Mouse (Mus musculus): ENCODE measurements at regions not wholly inside any gene's neighbourhood (a gene's known extent, or its start where the extent isn't known, plus 50 kb on each side); places are given as distances from the start of the nearest gene placed in this dataset.
"Not testable (repeated sequence)": the region's sequence is repeated elsewhere in the genome, so short reads cannot be mapped to it uniquely, and the experiment has no call there.

GRCm38 (mm10) chr1:161728546-161729206 is 59.6 kb downstream of the Fasl start:
- TF ChIP-seq ZC3H11A (IDR thresholded peaks at IDR 0.05; ENCODE audit: borderline replicate concordance, low read depth, low read length) (no peak), CHD2 (IDR thresholded peaks at IDR 0.05; ENCODE audit: low read depth, low read length) (no peak), MAFK (IDR thresholded peaks at IDR 0.05; ENCODE audit: insufficient read depth, low read depth, low read length) (0 out of 2 replicates have a peak, but pooled peaks have one; percentile 28), ZNF384 (IDR thresholded peaks at IDR 0.05; ENCODE audit: low read depth, low read length) (no peak), HCFC1 (IDR thresholded peaks at IDR 0.05; ENCODE audit: borderline replicate concordance, insufficient read depth, low read length) (no peak)
- H3K4me3 ChIP-seq (ENCODE audit: insufficient read depth in 1 of 2, low read depth in 1 of 2, low read length in 2 of 2, poor library complexity in 1 of 2, severe bottlenecking in 1 of 2) = no peak overlapping the region
- no peaks in the 10 kb centered on the region for H3K9me3 ChIP-seq (ENCODE audit: control insufficient read depth, insufficient read depth, low read depth, low read length)
- DNase-seq (ENCODE audit: low read depth, low spot score) = no peak
- H3K27ac ChIP-seq (ENCODE audit: insufficient read depth, low read depth, low read length, poor library complexity, severe bottlenecking) = no peak overlapping the region
- in situ Hi-C loops (cut with MboI; ENCODE audit: low sequenced_read_pairs in 2 of 2, unreplicated experiment in 2 of 2) = no loop called here
- no peaks in the 10 kb centered on the region for H3K36me3 ChIP-seq (ENCODE audit: control insufficient read depth, insufficient read depth, low read length, poor library complexity, severe bottlenecking)
- H3K4me1 ChIP-seq (ENCODE audit: control insufficient read depth in 2 of 2, insufficient read depth in 2 of 2, low read length in 2 of 2, poor library complexity in 1 of 2) = no peaks in the 10 kb centered on the region; a peak in 1 of 4 replicates
- no peak overlapping the region for H3K9ac ChIP-seq (ENCODE audit: insufficient read depth, low read depth, low read length, poor library complexity, severe bottlenecking)

- H3K9me3 ChIP-seq (ENCODE audit: control insufficient read depth, insufficient read depth, low read depth, low read length) = not testable (repeated sequence)
These were observed 60.9 kb downstream of the Fasl start for GRCm38 (mm10) chr1:161727357-161727756.

GRCm38 (mm10) chr1:161726098-161726497 is 62.2 kb downstream of the Fasl start:
- in situ Hi-C loops (cut with MboI; ENCODE audit: low sequenced_read_pairs in 2 of 2, unreplicated experiment in 2 of 2); H3K4me1 ChIP-seq (ENCODE audit: control insufficient read depth in 2 of 2, insufficient read depth in 2 of 2, low read length in 2 of 2, poor library complexity in 1 of 2); H3K36me3 ChIP-seq (ENCODE audit: control insufficient read depth, insufficient read depth, low read length, poor library complexity, severe bottlenecking): not testable (repeated sequence)

More at GRCm38 (mm10) chr1:161727357-161727756, 60.9 kb downstream of the Fasl start:
- in situ Hi-C loops (cut with MboI; ENCODE audit: low sequenced_read_pairs in 2 of 2, unreplicated experiment in 2 of 2); H3K9ac ChIP-seq (ENCODE audit: insufficient read depth, low read depth, low read length, poor library complexity, severe bottlenecking); H3K27ac ChIP-seq (ENCODE audit: insufficient read depth, low read depth, low read length, poor library complexity, severe bottlenecking); H3K4me1 ChIP-seq (ENCODE audit: control insufficient read depth in 2 of 2, insufficient read depth in 2 of 2, low read length in 2 of 2, poor library complexity in 1 of 2); DNase-seq (ENCODE audit: low read depth, low spot score); H3K4me3 ChIP-seq (ENCODE audit: insufficient read depth in 1 of 2, low read depth in 1 of 2, low read length in 2 of 2, poor library complexity in 1 of 2, severe bottlenecking in 1 of 2); H3K36me3 ChIP-seq (ENCODE audit: control insufficient read depth, insufficient read depth, low read length, poor library complexity, severe bottlenecking): not testable (repeated sequence)

GRCm38 (mm10) chr1:161719876-161720275 is 68.4 kb downstream of the Fasl start:
- TF ChIP-seq MAFK (IDR thresholded peaks at IDR 0.05; ENCODE audit: insufficient read depth, low read depth, low read length) (no peak), ZNF384 (IDR thresholded peaks at IDR 0.05; ENCODE audit: low read depth, low read length) (no peak), ZC3H11A (IDR thresholded peaks at IDR 0.05; ENCODE audit: borderline replicate concordance, low read depth, low read length) (no peak), CHD2 (IDR thresholded peaks at IDR 0.05; ENCODE audit: low read depth, low read length) (no peak), HCFC1 (IDR thresholded peaks at IDR 0.05; ENCODE audit: borderline replicate concordance, insufficient read depth, low read length) (no peak)
- DNase-seq (ENCODE audit: low read depth, low spot score) = no peak
- H3K4me3 ChIP-seq (ENCODE audit: insufficient read depth in 1 of 2, low read depth in 1 of 2, low read length in 2 of 2, poor library complexity in 1 of 2, severe bottlenecking in 1 of 2) = no peak overlapping the region
- H3K4me1 ChIP-seq (ENCODE audit: control insufficient read depth in 2 of 2, insufficient read depth in 2 of 2, low read length in 2 of 2, poor library complexity in 1 of 2) = no peaks in the 10 kb centered on the region
- no peak overlapping the region for H3K9ac ChIP-seq (ENCODE audit: insufficient read depth, low read depth, low read length, poor library complexity, severe bottlenecking)
- H3K27ac ChIP-seq (ENCODE audit: insufficient read depth, low read depth, low read length, poor library complexity, severe bottlenecking) = no peak overlapping the region
- no peaks in the 10 kb centered on the region for H3K36me3 ChIP-seq (ENCODE audit: control insufficient read depth, insufficient read depth, low read length, poor library complexity, severe bottlenecking)
- in situ Hi-C loops (cut with MboI; ENCODE audit: low sequenced_read_pairs in 2 of 2, unreplicated experiment in 2 of 2) = no loop called here
- H3K9me3 ChIP-seq (ENCODE audit: control insufficient read depth, insufficient read depth, low read depth, low read length) = no peaks in the 10 kb centered on the region

More at GRCm38 (mm10) chr1:161726098-161726497, 62.2 kb downstream of the Fasl start:
- H3K9me3 ChIP-seq (ENCODE audit: control insufficient read depth, insufficient read depth, low read depth, low read length); H3K9ac ChIP-seq (ENCODE audit: insufficient read depth, low read depth, low read length, poor library complexity, severe bottlenecking); H3K27ac ChIP-seq (ENCODE audit: insufficient read depth, low read depth, low read length, poor library complexity, severe bottlenecking); DNase-seq (ENCODE audit: low read depth, low spot score); H3K4me3 ChIP-seq (ENCODE audit: insufficient read depth in 1 of 2, low read depth in 1 of 2, low read length in 2 of 2, poor library complexity in 1 of 2, severe bottlenecking in 1 of 2): not testable (repeated sequence)

DNA sequence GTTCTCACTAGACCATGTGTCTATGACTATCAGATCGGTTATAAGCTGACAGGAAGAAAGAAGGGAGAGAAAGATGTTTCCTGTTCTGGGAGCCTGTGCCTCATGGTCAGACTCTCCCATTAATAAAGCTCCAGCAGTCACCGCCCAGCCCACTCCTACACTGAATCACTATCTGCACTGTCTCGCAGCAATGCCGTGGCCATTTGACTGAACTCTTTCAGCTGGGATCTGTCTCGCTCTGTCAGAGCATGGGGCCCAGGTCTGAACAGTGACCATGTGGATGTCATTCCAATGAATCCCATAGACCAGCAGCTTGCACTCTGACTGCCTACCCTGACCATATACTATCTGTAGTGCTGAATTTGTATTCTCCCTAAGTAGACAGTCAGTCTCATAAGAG is 70.0 kb downstream of the Fasl start:
- DNase-seq (ENCODE audit: low read depth, low spot score) = no peak

More for the DNA sequence above, 70.0 kb downstream of the Fasl start:
- H3K4me3 ChIP-seq (ENCODE audit: insufficient read depth in 1 of 2, low read depth in 1 of 2, low read length in 2 of 2, poor library complexity in 1 of 2, severe bottlenecking in 1 of 2) = no peak overlapping the region
- H3K36me3 ChIP-seq (ENCODE audit: control insufficient read depth, insufficient read depth, low read length, poor library complexity, severe bottlenecking) = no peaks in the 10 kb centered on the region
- TF ChIP-seq CHD2 (IDR thresholded peaks at IDR 0.05; ENCODE audit: low read depth, low read length) (no peak), HCFC1 (IDR thresholded peaks at IDR 0.05; ENCODE audit: borderline replicate concordance, insufficient read depth, low read length) (no peak), ZC3H11A (IDR thresholded peaks at IDR 0.05; ENCODE audit: borderline replicate concordance, low read depth, low read length) (no peak), ZNF384 (IDR thresholded peaks at IDR 0.05; ENCODE audit: low read depth, low read length) (no peak), MAFK (IDR thresholded peaks at IDR 0.05; ENCODE audit: insufficient read depth, low read depth, low read length) (no peak)
- in situ Hi-C loops (cut with MboI; ENCODE audit: low sequenced_read_pairs in 2 of 2, unreplicated experiment in 2 of 2) = no loop called here
- no peak overlapping the region for H3K27ac ChIP-seq (ENCODE audit: insufficient read depth, low read depth, low read length, poor library complexity, severe bottlenecking)
- no peaks in the 10 kb centered on the region for H3K9me3 ChIP-seq (ENCODE audit: control insufficient read depth, insufficient read depth, low read depth, low read length)
- no peaks in the 10 kb centered on the region for H3K4me1 ChIP-seq (ENCODE audit: control insufficient read depth in 2 of 2, insufficient read depth in 2 of 2, low read length in 2 of 2, poor library complexity in 1 of 2)
- no peak overlapping the region for H3K9ac ChIP-seq (ENCODE audit: insufficient read depth, low read depth, low read length, poor library complexity, severe bottlenecking)

Measured in ES-E14 (cell line).